Mouse (Mus musculus) heart, embryonic 10.5 days (tissue): ENCODE measurements at regions not wholly inside any gene's neighbourhood (a gene's known extent, or its start where the extent isn't known, plus 50 kb on each side); places are given as distances from the start of the nearest gene placed in this dataset.

Experiments used
- DNase-seq: peaks from one replicate; pipeline ENCODE4 v3.0.0-alpha.2; 2017; ENCODE audit warnings: low spot score
- H3K27ac ChIP-seq: fragments of 300-500 bp; sonication (generic); 2 replicates; pipeline ENCODE4 v1.5.1; 2016; ENCODE audit warnings: mild to moderate bottlenecking
- H3K27me3 ChIP-seq: fragments of 300-500 bp; sonication (generic); 2 replicates; pipeline ENCODE4 v1.6.1; 2016; ENCODE audit warnings: mild to moderate bottlenecking; ENCODE audit not compliant: poor library complexity, insufficient read depth, severe bottlenecking
- H3K36me3 ChIP-seq: fragments of 300-500 bp; sonication (generic); 2 replicates; pipeline ENCODE4 v1.6.1; 2016; ENCODE audit warnings: mild to moderate bottlenecking, moderate library complexity
- H3K4me1 ChIP-seq: fragments of 300-500 bp; sonication (generic); 2 replicates; pipeline ENCODE4 v1.6.1; 2016; ENCODE audit warnings: mild to moderate bottlenecking
- H3K4me3 ChIP-seq: fragments of 300-500 bp; sonication (generic); 2 replicates; pipeline ENCODE4 v1.5.1; 2016; ENCODE audit warnings: mild to moderate bottlenecking, moderate library complexity
- H3K9me3 ChIP-seq: fragments of 300-500 bp; sonication (generic); 2 replicates; pipeline ENCODE4 v1.6.1; 2016; ENCODE audit warnings: mild to moderate bottlenecking, moderate library complexity
- WGBS: fragments of 180-500 bp; shearing (Covaris S2); methylation state at CpG from one replicate; pipeline ENCODE4 v1.1.7; 2016; 5-methylcytosine and 5-hydroxymethylcytosine counted together

DNA sequence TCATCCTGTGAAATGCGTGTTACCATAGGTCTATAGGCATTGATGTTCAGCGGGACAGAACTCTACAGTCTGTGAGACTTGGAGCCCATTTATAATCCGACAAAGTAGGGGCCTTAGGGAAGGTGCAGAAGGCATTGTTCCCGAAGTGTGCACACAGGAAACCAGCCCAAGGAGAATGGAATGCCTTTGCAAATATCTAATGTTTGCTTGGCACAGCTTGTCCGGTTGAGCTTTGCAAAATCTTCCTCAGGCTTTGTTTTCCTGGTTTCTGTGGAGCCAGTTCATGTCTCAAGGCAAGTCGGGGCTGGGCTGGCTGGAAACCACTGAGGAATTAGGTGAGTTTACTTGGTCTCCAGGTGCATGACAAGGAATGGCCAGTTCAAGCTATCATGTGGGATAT is 132.1 kb downstream of the Csl start:
- H3K9me3 ChIP-seq: no peaks in the 10 kb centered on the region
- H3K27ac ChIP-seq: no peak overlapping the region
- H3K4me1 ChIP-seq: 0 out of 2 replicates have a peak, but pooled peaks cover 2% of the 10 kb centered on the region
- H3K27me3 ChIP-seq: no peaks in the 10 kb centered on the region
- DNase-seq: no peak
- WGBS: 78% methylated on average over 6 of the region's 6 CpGs
- H3K36me3 ChIP-seq: no peaks in the 10 kb centered on the region
- no peak overlapping the region for H3K4me3 ChIP-seq

DNA sequence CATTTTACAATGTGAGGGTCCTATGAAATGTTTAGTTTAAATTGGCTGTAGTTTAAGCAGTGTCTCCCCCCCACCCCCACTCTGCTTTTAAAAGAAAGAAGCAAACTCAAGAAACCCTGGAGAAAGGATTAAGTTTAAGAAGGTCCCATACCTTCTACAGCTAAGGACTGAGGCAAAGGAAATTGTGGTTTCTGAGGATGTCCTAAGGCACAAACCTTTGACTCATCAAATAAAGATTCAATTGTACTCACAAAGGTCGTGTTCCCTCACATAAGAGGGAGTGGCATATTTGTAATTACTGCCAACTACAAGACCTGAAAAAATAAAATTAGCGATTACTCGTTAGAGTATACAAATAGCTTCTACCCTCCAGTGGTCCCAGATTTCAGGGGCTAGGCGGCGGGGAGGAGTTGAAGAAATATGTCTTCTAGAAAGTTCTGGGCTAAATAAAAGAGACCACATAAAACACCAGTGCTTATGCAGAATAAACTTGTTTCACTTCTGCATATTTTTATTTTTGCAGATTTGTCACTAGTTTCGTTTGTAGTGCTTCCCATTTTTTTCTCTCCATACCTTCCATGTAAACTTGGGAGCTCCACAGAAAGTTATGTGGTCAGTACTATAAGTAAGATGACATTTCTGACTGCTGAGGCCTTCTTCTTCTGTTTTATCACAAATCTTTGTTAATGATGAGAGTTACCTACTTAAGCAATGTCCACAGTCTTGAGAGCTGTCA is 127.0 kb downstream of the Csl start:
- H3K36me3 ChIP-seq: no peaks in the 10 kb centered on the region
- H3K4me3 ChIP-seq: no peak overlapping the region
- H3K27ac ChIP-seq: no peak overlapping the region
- H3K4me1 ChIP-seq: no peaks in the 10 kb centered on the region
- no peaks in the 10 kb centered on the region for H3K27me3 ChIP-seq
- 85% methylated on average over 6 of the region's 6 CpGs for WGBS
- no peaks in the 10 kb centered on the region for H3K9me3 ChIP-seq
- no peak for DNase-seq

DNA sequence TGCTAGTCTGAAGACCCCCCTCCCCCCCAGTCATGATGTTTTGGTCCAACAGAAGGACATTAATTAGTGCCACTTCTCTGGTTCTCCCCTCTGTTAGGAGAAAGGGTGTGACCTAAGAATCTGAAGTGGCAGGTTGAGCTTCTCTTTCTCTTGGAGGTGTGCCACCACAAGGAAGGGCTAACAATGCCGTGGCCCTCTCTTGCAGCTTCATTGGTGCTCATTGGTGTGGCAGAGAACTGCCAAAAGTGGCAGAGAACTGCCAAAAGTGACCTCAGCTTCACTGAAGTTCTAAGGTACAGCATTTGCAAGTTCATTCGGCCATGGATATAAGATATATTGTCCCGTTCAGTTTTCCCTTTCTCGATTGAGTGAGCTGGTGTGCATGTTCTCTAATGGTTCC is 123.7 kb downstream of the Csl start:
- no peak for DNase-seq
- H3K4me3 ChIP-seq: no peak overlapping the region
- 87% methylated on average over 4 of the region's 4 CpGs for WGBS
- no peaks in the 10 kb centered on the region for H3K27me3 ChIP-seq
- H3K27ac ChIP-seq: no peak overlapping the region
- H3K9me3 ChIP-seq: no peaks in the 10 kb centered on the region
- H3K4me1 ChIP-seq: no peaks in the 10 kb centered on the region
- no peaks in the 10 kb centered on the region for H3K36me3 ChIP-seq

DNA sequence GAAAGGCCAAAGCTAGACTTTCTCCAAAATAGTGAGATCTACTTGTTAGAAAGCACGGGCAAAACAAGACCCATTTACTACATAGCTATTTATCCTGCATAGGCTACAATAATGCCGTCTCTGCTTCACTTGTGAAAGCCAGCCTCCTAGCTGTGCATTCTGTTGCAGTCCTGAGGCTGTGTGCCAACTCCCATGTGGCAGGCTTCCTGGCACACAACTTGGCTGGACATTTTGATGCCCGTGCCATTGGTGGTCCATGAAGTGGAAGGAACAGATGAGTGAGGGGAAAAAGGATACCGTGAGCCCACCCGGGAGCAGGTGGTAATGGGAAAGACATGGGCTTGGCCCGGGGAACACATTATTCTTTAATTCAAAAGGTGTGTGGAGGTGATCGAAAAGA is 120.4 kb downstream of the Csl start:
- Histone ChIP-seq H3K4me1 (no peaks in the 10 kb centered on the region), H3K27me3 (no peaks in the 10 kb centered on the region), H3K27ac (no peak overlapping the region), H3K9me3 (no peaks in the 10 kb centered on the region), H3K4me3 (no peak overlapping the region), H3K36me3 (no peaks in the 10 kb centered on the region)
- no peak for DNase-seq
- WGBS: 86% methylated on average over 7 of the region's 7 CpGs

DNA sequence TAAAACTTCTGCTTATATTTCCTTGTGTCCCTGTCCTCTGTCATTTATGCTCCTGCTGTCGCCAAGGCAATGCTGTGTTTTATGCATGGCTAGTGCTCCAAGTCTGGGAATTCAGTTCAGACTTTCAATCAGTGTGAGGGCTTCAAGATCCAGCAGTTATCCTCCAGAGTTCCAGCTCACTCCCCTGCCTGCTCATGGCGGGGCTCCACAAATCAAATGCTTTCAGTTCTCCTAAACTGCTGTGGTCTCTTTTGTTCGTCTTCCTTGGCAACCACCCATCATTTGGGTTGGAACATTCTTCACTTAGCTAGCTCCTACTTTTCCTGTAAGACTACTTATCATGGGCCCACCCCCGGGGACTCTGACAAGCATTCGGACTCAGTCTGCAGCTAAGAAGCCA is 120.0 kb downstream of the Csl start:
- H3K4me1 ChIP-seq: no peaks in the 10 kb centered on the region
- no peak for DNase-seq
- WGBS: 67% methylated on average over 5 of the region's 5 CpGs
- no peaks in the 10 kb centered on the region for H3K36me3 ChIP-seq
- H3K27me3 ChIP-seq: no peaks in the 10 kb centered on the region
- H3K4me3 ChIP-seq: no peak overlapping the region
- no peak overlapping the region for H3K27ac ChIP-seq
- H3K9me3 ChIP-seq: no peaks in the 10 kb centered on the region

DNA sequence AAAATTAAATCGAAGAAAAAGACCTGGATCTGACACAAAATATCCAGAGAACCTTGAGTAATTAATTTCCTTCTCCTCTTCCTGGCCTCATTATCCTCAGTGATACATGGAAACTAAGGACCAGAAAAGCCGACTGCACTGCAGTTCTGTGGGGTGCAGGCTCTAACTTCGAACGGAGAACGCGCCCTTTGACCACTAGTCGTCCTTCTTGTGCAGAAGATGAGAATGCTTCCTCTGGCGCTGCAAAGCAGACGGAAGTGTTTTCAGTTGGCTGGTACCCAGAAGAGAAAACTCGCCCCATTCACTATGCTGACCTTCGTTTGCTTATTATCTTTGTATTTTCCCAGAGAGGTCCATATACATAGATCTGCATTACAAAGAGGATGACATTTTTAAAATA is 117.7 kb downstream of the Csl start:
- Histone ChIP-seq H3K9me3 (no peaks in the 10 kb centered on the region), H3K4me1 (no peaks in the 10 kb centered on the region), H3K27me3 (no peaks in the 10 kb centered on the region), H3K4me3 (no peak overlapping the region), H3K36me3 (no peaks in the 10 kb centered on the region), H3K27ac (no peak overlapping the region)
- no peak for DNase-seq
- WGBS: 17% methylated on average over 11 of the region's 11 CpGs

DNA sequence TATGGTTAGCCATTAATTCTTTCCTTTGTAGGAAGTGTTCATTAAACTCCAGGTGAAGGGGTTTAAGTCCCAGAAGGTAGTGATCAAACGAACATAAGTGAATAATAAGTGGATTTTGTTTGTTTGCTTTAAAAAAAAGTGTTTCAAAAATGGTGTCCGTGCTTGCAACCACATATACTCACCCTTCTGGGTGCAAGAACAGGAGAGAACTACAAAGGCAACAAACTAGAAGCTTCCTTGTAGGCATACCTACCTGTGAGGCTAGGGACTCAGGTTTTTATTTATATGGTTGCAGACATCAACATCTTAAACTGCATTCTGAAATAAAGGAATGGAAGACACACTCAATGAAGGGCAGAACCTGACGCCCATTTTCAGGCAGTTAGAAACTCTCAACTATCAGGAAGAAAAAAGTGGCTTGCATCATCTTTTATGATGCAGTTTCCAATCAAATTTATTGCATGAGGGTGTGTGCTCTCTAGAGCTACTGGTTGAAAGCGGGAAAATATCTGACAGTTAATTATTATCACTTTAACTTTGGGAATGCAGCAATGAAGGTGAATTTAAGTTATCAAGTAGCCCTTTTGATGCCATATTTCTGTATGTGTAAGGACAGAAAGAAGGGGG is 117.1 kb downstream of the Csl start:
- no peak overlapping the region for H3K27ac ChIP-seq
- no peak overlapping the region for H3K4me3 ChIP-seq
- H3K4me1 ChIP-seq: no peaks in the 10 kb centered on the region
- DNase-seq: no peak
- no peaks in the 10 kb centered on the region for H3K9me3 ChIP-seq
- WGBS: 57% methylated on average over 4 of the region's 4 CpGs
- H3K36me3 ChIP-seq: no peaks in the 10 kb centered on the region
- H3K27me3 ChIP-seq: no peaks in the 10 kb centered on the region

DNA sequence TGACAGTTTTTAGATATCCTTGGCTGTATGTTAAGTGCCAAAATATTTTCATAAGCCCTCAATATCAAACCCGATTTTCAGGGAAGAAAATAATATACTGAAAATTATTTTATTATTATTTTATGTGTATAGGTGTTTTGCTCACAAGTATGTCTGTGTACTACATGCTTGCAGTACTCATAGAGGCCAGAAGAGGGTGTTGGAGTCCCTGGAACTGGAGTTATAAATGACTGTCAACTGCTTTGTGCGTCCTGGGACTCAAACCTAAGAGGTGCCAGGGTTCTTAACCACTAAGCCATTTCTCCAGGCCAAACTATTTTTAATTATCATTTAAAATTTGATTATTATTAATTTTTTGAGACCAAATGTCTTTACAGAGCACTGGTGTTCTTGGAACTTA is 114.5 kb downstream of the Csl start:
- no peak for DNase-seq
- H3K4me3 ChIP-seq: no peak overlapping the region
- 39% methylated on average over 2 of the region's 2 CpGs for WGBS

DNA sequence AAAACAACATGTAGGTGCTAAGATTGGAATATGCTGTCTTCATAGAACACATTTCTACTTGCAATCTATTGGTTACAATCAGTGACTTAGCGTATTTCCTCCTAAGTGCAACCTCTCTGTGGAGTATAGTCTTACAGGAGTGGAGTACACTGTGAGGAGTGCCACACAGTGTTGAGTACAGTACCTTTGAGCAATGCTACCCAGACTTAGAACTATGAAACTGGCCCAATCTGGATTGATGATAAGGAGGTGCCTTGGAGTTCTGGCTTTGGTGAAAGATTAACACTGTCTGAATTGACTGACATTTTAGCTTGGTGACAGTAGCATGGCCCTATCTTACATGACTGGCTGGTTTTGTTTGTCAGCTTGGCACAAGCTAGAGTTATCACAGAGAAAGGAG is 107.4 kb downstream of the Csl start:
- no peak overlapping the region for H3K27ac ChIP-seq
- H3K9me3 ChIP-seq: no peaks in the 10 kb centered on the region
- no peaks in the 10 kb centered on the region for H3K27me3 ChIP-seq
- H3K36me3 ChIP-seq: no peaks in the 10 kb centered on the region
- H3K4me1 ChIP-seq: no peaks in the 10 kb centered on the region
- no peak for DNase-seq
- 84% methylated on average over 1 of the region's 1 CpGs for WGBS
- no peak overlapping the region for H3K4me3 ChIP-seq

More for the DNA sequence above, 114.5 kb downstream of the Csl start:
- H3K27me3 ChIP-seq: no peaks in the 10 kb centered on the region
- H3K4me1 ChIP-seq: no peaks in the 10 kb centered on the region
- no peaks in the 10 kb centered on the region for H3K36me3 ChIP-seq
- no peak overlapping the region for H3K27ac ChIP-seq
- no peaks in the 10 kb centered on the region for H3K9me3 ChIP-seq

DNA sequence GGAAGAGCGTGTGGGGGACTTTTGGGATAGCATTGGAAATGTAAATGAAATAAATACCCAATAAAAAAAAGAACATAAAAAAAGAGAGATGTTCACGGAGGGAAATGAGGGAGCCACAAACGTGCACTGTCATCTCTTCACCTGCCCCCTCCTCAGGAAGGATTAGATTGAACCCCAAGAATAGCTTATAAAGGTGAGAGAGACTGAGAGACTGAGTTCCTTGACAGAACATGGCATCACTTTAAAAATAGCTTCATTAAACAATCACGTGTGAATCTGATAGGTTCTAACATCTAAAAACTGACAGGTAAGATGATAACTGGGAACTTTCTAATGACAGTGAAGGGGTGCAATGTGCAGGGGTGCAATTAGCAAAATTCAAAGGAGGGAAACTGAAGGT is 105.2 kb downstream of the Csl start:
- no peak for DNase-seq
- no peak overlapping the region for H3K27ac ChIP-seq
- H3K36me3 ChIP-seq: no peaks in the 10 kb centered on the region
- WGBS: 82% methylated on average over 4 of the region's 4 CpGs
- H3K9me3 ChIP-seq: no peaks in the 10 kb centered on the region
- H3K27me3 ChIP-seq: no peaks in the 10 kb centered on the region
- H3K4me3 ChIP-seq: no peak overlapping the region
- H3K4me1 ChIP-seq: no peaks in the 10 kb centered on the region

DNA sequence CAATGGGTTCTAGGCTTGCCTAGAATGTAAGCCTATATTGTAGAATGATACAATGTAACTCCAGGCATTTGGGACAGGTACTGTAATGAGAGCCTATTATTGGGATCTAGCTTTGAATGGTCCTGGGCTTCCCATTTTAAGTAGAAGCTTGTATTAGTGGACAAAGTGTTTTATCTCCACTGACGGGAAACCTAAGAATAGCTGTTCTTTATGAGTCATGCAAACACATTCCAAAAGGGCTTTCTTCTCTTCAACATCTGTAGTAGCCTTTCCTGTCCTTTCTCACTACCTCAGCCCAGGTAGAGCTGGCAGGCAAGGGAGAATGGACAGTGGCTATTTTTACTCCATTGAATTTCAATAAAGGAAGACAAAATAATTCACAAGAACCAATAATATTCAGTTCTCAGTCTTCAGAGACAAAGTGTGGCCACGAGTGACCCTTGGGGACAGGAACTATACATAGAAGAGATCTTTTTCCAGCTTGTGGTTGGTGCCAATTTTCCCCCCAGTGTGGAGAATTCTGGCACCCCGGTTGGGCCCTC is 82.8 kb downstream of the Csl start:
- no peak for DNase-seq
- Histone ChIP-seq H3K36me3 (no peaks in the 10 kb centered on the region), H3K9me3 (no peaks in the 10 kb centered on the region), H3K4me3 (no peak overlapping the region), H3K27me3 (no peaks in the 10 kb centered on the region), H3K27ac (no peak overlapping the region), H3K4me1 (no peaks in the 10 kb centered on the region)
- WGBS: 45% methylated on average over 3 of the region's 3 CpGs

DNA sequence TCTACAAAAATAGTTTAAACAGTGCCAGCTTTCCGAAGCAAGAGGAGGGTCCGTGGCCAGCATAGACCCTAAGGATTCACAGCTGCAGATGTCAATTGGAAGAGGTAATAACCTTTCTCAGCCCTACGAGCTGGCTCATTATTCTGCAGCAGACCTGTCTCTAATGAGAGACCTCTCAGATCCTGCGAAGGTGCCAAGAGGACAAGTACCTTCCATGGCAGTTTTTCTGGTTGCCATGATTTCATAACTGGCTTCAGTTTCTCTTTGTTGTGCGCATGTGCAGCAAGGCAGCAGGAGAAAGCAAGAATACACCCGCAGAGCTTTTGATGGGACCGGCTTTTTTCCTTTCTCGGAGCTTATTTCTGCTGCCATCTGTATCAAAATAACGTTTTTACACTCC is 81.4 kb downstream of the Csl start:
- 81% methylated on average over 9 of the region's 9 CpGs for WGBS
- no peaks in the 10 kb centered on the region for H3K4me1 ChIP-seq
- no peaks in the 10 kb centered on the region for H3K36me3 ChIP-seq
- no peak for DNase-seq
- no peak overlapping the region for H3K27ac ChIP-seq
- no peak overlapping the region for H3K4me3 ChIP-seq
- no peaks in the 10 kb centered on the region for H3K27me3 ChIP-seq
- no peaks in the 10 kb centered on the region for H3K9me3 ChIP-seq

DNA sequence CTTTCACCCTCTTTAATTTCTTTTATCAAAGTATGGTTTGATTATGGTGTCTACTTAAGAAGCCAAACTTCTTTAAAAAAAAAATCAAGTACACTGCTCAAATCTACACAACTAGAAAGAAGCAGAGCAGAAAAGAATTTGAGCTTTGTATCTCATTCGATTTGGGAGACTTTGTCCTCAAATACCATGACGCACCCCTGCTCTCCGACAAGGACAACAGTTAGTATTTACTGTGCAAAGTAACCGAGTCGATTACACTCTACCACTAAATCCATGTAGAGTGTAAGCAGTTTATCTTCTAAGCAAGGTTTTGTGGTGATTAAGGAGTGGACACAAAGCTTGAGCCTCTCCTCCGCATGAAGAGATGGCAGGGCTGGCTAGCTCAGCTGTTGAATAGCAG is 79.6 kb downstream of the Csl start:
- Histone ChIP-seq H3K4me1 (no peaks in the 10 kb centered on the region), H3K4me3 (no peak overlapping the region), H3K9me3 (no peaks in the 10 kb centered on the region), H3K36me3 (no peaks in the 10 kb centered on the region), H3K27ac (no peak overlapping the region), H3K27me3 (no peaks in the 10 kb centered on the region)
- no peak for DNase-seq
- WGBS: 70% methylated on average over 6 of the region's 6 CpGs
